Mouse (Mus musculus): ENCODE measurements at regions not wholly inside any gene's neighbourhood (a gene's known extent, or its start where the extent isn't known, plus 50 kb on each side); places are given as distances from the start of the nearest gene placed in this dataset.

GRCm38 (mm10) chr3:37778386-37778785 is 54.1 kb upstream of the Gm5148 start:
- no peak overlapping the region for H3K4me2 ChIP-seq
- H3K9ac ChIP-seq: no peak overlapping the region
- no peaks in the 10 kb centered on the region for H3K27me3 ChIP-seq (ENCODE audit: insufficient read depth, low read length)
- H3K4me1 ChIP-seq (ENCODE audit: insufficient read depth): no peaks in the 10 kb centered on the region
- no peak overlapping the region for H3K27ac ChIP-seq (ENCODE audit: low read depth)
- 86% methylated on average over 7 of the region's 7 CpGs for WGBS
- no peak overlapping the region for H3K4me3 ChIP-seq (ENCODE audit: low read depth, low read length)
- H3K36me3 ChIP-seq (ENCODE audit: insufficient read depth): no peaks in the 10 kb centered on the region
- no peak for TF ChIP-seq CTCF (IDR thresholded peaks at IDR 0.05; ENCODE audit: low read depth)
- no peaks in the 10 kb centered on the region; the same call in 1 of the 2 replicates for H3K9me3 ChIP-seq (ENCODE audit: low read depth, low read length)
- DNase-seq: no peak
- ATAC-seq (ENCODE audit: insufficient read depth): no peak

GRCm38 (mm10) chr3:37776224-37776623 is 51.9 kb upstream of the Gm5148 start:
- H3K9ac ChIP-seq: no peak overlapping the region
- no peak for TF ChIP-seq CTCF (IDR thresholded peaks at IDR 0.05; ENCODE audit: low read depth)
- no peak overlapping the region for H3K4me3 ChIP-seq (ENCODE audit: low read depth, low read length)
- ATAC-seq (ENCODE audit: insufficient read depth) (no peak), DNase-seq (no peak)
- no peak overlapping the region for H3K4me2 ChIP-seq
- H3K9me3 ChIP-seq (ENCODE audit: low read depth, low read length): no peaks in the 10 kb centered on the region; the same call in 1 of the 2 replicates
- no peaks in the 10 kb centered on the region for H3K36me3 ChIP-seq (ENCODE audit: insufficient read depth)
- H3K27ac ChIP-seq (ENCODE audit: low read depth): no peak overlapping the region
- no peaks in the 10 kb centered on the region for H3K27me3 ChIP-seq (ENCODE audit: insufficient read depth, low read length)
- no peaks in the 10 kb centered on the region for H3K4me1 ChIP-seq (ENCODE audit: insufficient read depth)
- 43% methylated on average over 4 of the region's 4 CpGs for WGBS
